Mouse (Mus musculus) natural killer cell, adult 2 months (primary cell): Measurements from ENCODE around the gene Pym1.

Experiments used
- DNase-seq, 2 experiments: peaks; one replicate each; pipeline ENCODE4 v3.0.0; 2022; ENCODE audit warnings: low spot score in 2 of 2

Pym1 gene

DNA sequence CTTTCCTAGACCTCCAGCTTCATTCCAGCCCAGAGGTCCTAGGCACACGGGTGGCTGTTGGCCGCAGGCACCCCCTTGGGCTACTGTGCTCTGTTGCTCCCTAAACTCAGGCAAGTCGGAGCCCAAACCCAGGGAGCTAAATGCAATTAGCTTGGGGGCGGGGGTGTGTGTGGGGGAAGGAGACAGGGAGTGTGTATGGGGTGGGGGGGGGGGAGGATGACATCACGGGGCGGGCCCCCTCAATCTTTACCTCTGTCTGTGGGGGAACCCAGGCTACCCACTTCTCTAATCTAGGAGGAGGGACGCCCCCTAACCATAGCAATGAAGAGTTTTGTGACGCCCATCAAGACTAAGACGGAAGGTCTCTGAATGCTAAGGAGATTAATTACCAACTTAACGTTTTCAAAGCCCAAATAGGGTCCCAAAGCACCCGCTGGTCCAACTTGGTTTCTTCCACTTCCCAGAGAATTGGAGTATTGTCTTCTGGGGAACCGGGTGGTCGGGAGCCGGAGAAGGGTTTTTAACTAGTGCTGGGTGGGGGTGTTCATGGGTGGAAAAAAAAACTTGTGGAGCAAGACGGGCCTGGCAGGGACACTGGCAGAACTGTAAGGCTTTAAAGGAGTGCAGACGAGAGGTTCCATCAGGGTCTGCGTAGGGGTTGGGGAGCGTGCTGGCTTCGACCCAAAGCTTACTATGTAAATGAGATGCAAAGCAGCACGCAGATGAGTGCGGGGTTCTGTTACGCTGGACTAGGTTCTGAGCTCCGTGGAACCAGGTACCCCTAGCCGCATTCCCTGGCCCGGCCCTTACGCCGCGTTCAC is 56.8 kb downstream of the Pym1 start, which contains the start of gene Tmem198b:
Tmem198b (minus strand) TSS at position 100 of the 821 bp plus-strand sequence.
- DNase-seq: peak; percentile 34 to 70

DNA sequence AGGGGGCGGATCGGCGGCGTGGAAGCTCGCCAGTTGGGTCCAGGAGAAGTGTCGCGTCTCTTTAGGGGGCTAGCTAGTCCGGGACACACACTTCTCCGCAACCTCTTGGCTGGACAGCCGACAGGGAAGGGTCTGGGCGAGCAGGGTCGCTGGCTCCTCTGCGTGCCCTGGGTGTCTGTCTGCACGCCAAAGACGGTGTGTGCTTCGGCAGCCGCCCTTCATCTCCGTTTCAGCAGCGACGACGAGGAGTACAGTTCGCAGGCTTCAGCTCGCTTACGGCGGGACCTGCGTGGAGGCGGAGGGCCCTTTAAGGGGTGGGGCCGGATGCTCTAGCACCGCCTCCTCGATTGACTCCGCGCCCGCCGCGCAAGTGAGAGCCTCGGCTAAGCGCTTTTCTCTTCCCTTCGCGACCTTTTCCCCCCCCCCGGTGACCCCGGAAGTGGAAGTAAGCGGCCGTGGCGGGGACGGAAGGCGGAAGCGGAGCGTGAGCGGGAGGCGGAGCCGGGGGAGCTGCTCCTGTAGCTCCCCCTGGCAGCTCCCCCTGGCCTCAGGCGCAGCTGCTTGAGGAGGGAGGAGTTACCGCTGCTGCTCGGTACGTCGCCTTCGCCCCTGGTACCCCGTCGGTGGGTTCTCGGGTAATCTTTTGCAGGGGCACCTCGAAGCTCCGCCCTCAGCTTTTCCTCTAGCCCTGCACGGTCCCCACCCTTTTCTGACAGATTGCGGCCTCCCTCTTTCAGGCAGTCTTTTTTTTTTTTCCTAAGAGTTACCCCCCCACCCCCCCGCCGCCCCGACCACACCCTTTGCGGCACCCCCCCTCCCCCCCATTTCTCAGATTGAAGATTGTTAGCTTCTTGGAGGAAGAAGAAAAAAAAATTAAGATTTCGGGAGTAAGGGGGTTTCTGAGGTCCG is 57.7 kb downstream of the Pym1 start:
- peak; percentile 92 to 95 for DNase-seq

DNA sequence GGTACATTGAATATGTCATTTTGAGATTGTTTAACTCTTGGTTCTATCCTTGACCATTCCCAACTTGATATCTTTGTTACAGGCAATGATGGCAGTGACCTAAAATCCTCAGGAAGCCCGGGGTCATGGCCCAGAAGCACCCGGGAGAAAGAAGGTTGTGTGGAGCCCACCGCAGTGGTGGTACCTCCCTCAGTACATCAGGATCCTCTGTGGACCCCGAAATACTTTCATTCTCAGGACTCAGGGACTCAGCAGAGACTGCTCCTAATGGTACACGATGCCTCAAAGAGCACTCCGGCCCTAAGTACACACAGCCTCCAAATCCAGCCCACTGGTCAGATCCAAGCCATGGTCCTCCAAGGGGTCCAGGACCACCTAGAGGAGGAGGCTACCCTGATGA is 58.4 kb downstream of the Pym1 start:
- DNase-seq: no peak

DNA sequence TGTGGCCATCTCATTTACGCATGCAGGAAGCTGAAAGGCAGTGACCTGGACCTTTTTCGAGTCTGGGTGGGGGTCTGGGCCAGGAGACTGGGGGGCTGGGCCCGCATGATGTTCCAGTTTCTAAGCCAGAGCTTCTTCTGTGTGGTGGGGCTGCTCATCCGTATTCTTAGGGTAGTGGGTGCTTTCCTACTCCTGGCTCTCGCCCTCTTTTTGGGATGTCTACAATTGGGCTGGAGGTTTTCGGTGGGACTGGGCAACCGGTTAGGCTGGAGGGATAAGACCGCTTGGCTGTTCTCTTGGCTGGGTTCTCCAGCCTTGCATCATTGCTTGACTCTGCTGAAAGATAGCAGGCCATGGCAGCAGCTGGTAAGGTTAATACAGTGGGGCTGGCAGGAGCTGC is 59.3 kb downstream of the Pym1 start:
- DNase-seq: no peak
